Mouse (Mus musculus) ovary, postnatal 10 days (tissue): ENCODE measurements at regions not wholly inside any gene's neighbourhood (a gene's known extent, or its start where the extent isn't known, plus 50 kb on each side); places are given as distances from the start of the nearest gene placed in this dataset.

Source experiments
- DNase-seq: peaks from one replicate; pipeline ENCODE4 v3.0.0; 2022; ENCODE audit warnings: low spot score

- DNase-seq = no peak
Measured at GRCm38 (mm10) chr12:70523379-70523778, 70.5 kb downstream of the Tmx1 start.

- DNase-seq = no peak
Measured at GRCm38 (mm10) chr12:70524703-70525102, 71.8 kb downstream of the Tmx1 start.

- DNase-seq = no peak
Measured at GRCm38 (mm10) chr12:70531661-70532060, 78.8 kb downstream of the Tmx1 start.

GRCm38 (mm10) chr12:70532225-70532624 is 79.3 kb downstream of the Tmx1 start:
- no peak for DNase-seq

- DNase-seq = no peak
Measured at GRCm38 (mm10) chr12:70532843-70533242, 79.9 kb downstream of the Tmx1 start.

GRCm38 (mm10) chr12:70533375-70533935 is 80.6 kb downstream of the Tmx1 start:
- DNase-seq = no peak

- DNase-seq = no peak
Measured at GRCm38 (mm10) chr12:70539124-70539523, 86.2 kb downstream of the Tmx1 start.

- DNase-seq = no peak
Measured at GRCm38 (mm10) chr12:70539856-70540255, 87.0 kb downstream of the Tmx1 start.

- DNase-seq = no peak
Measured at GRCm38 (mm10) chr12:70541432-70541831, 88.5 kb downstream of the Tmx1 start.

- no peak for DNase-seq
Measured at GRCm38 (mm10) chr12:70543299-70543698, 90.4 kb downstream of the Tmx1 start.

GRCm38 (mm10) chr12:70544326-70544725 is 91.4 kb downstream of the Tmx1 start:
- no peak for DNase-seq

- no peak for DNase-seq
Measured at GRCm38 (mm10) chr12:70544850-70545510, 92.1 kb downstream of the Tmx1 start.

- no peak for DNase-seq
Measured at GRCm38 (mm10) chr12:70547199-70547598, 94.3 kb downstream of the Tmx1 start.

GRCm38 (mm10) chr12:70549296-70549695 is 96.4 kb downstream of the Tmx1 start:
- no peak for DNase-seq

- no peak for DNase-seq
Measured at GRCm38 (mm10) chr12:70553866-70554265, 101.0 kb downstream of the Tmx1 start.

GRCm38 (mm10) chr12:70554586-70554985 is 101.7 kb downstream of the Tmx1 start:
- DNase-seq = no peak

- DNase-seq = no peak
Measured at GRCm38 (mm10) chr12:70555723-70556122, 102.8 kb downstream of the Tmx1 start.

GRCm38 (mm10) chr12:70556820-70557219 is 103.9 kb downstream of the Tmx1 start:
- no peak for DNase-seq

GRCm38 (mm10) chr12:70563446-70563845 is 110.6 kb downstream of the Tmx1 start:
- no peak for DNase-seq

GRCm38 (mm10) chr12:70575665-70576064 is 122.8 kb downstream of the Tmx1 start:
- DNase-seq = no peak

GRCm38 (mm10) chr12:70577769-70578168 is 124.9 kb downstream of the Tmx1 start:
- DNase-seq = no peak

- DNase-seq = no peak
Measured at GRCm38 (mm10) chr12:70579328-70579905, 126.5 kb downstream of the Tmx1 start.

- no peak for DNase-seq
Measured at GRCm38 (mm10) chr12:70586181-70586580, 133.3 kb downstream of the Tmx1 start.

GRCm38 (mm10) chr12:70588234-70588633 is 135.3 kb downstream of the Tmx1 start:
- no peak for DNase-seq
